Mouse (Mus musculus): ENCODE measurements at regions not wholly inside any gene's neighbourhood (a gene's known extent, or its start where the extent isn't known, plus 50 kb on each side); places are given as distances from the start of the nearest gene placed in this dataset.

DNA sequence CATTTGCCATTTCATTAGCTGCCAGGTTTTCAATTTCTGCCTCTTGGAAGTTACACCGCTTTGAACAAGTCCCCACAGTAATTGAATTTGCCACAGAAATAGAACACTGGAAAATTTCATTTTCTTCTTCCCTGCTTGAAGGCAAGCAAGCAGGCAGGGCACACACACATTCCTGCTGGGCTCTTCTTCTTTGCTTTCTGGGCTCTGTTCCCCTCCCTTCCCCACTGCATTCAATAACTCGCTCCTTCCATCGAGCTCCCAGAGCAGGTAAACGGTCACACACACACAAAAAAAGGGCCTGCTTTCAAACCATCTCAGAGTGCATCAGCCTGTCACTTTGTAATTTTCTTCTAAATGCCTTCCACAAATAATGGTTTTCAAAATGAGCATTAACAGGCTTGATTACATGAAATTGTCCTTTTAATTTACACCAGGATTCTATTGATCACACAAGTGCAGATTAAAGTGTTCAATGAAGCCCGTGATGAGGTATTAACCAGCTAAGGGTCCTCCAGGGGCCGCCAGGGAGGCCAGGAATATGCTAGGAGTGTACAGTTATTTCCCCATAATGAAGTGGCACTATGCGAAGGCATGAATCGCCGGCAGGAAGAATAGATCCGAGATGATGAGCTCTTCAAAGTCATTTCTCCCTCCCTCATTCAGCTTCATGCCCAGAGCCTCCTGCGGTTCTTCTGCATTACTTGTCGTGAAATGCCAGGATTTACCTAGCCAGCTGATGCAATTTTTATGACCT, 186.8 kb downstream of the Gpat3 start:
- TF ChIP-seq POLR2A (IDR thresholded peaks at IDR 0.05; ENCODE audit: borderline replicate concordance, extremely low read depth, insufficient read depth, insufficient read length, poor library complexity, severe bottlenecking), result no peak
- TF ChIP-seq CTCF (IDR thresholded peaks at IDR 0.05; ENCODE audit: borderline replicate concordance, extremely low read depth, insufficient read depth, insufficient read length), result no peak

Data from brain, embryonic 14.5 days (tissue).